Mouse (Mus musculus) megakaryocyte progenitor cell, adult 5-6 weeks (primary cell): Measurements from ENCODE around the gene Abcc8. TPM values are rescaled to one million over a fixed set of nuclear protein-coding genes. Genes with fewer than 3 reads are reported as not detected.
A peak's percentile ranks its signal among the peaks of the same experiment; 100 is the strongest.
"Not testable (repeated sequence)": the region's sequence is repeated elsewhere in the genome, so short reads cannot be mapped to it uniquely, and the experiment has no call there.

Experiments used
- ATAC-seq: replicated peaks from 2 replicates; pipeline ENCODE4 v1.8.0; 2016; ENCODE audit warnings: mild to moderate bottlenecking, moderate TSS enrichment, inconsistent platforms; ENCODE audit not compliant: poor library complexity
- total RNA-seq, 2 experiments: library from RNA; stranded (forward) in 1 of 2; stranded (reverse) in 1 of 2; fragments of 157-497, 149-512 nt in 1 of 2; fragments of 200-1000 nt in 1 of 2; gene quantifications; 2 replicates each; pipeline versions ENCODE4 v1.2.3 to v1.2.4; 2015 to 2017

Gene Abcc8
- total RNA-seq (2015) = not detected in 2 replicates
- not detected in 2 replicates for total RNA-seq (2017)

DNA sequence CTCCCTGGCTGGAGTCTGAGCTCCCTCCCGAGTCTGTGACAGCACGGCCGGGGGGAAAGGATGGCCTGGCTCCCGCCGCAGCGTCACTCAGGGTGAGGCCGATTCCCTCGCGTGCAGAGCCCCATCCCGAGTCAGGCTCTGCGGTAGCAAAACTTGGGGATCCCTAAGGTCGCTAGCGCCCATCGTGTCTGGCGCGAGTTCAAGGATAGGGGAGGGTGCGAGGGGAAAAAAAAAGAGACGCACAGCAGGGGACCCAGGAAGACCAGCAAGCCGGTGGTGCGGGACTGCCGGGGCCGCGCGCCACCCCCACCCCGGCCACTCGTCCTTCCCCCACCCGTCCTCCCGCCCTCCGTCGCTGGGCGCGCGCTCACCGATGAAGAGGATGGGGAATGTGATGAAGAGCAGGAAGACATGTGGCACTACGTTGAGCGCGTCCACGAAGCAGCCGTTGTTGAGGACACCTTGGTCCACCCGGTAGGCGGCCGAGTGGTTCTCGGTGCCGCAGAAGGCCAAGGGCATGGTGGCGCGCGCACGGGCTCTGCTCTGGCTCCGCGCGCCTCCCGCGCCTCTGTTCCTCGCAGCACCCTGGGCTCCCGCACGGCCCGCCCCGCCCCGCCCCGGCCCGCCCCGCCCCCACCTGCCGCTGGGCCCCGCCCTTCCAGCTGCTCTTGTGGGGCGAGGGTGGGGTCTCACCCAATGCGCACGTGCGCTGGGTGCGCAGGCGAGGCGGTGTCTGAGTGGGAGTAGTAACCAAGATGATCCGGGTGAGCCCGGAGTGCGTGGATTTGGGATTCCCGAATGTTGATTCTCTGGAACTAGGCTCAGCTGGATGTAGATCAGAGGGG is at the start of gene Abcc8:
TSS of gene Abcc8 (minus strand) at position 603 of the 845 bp plus-strand sequence.
- ATAC-seq = no peak

DNA sequence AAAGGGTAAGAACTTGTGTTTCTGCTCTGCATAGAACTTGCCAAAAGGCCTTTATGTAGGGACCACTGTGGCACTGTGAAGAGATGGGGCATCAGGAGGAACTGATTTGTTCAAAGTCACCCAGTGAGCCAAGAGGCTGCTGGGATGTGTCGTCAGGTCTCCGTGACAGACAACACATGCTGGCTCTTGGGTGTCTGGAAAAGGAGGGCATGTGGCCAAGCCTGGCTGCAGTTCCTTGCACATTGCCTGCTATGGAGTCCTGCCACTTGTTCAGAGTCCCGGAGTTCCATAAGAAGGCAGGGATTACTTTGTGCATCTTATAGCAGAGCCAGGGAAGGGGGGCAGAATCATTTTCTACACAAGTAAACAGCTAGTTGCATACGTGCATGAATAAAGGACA is 47.1 kb upstream of the Abcc8 start:
- ATAC-seq = no peak

DNA sequence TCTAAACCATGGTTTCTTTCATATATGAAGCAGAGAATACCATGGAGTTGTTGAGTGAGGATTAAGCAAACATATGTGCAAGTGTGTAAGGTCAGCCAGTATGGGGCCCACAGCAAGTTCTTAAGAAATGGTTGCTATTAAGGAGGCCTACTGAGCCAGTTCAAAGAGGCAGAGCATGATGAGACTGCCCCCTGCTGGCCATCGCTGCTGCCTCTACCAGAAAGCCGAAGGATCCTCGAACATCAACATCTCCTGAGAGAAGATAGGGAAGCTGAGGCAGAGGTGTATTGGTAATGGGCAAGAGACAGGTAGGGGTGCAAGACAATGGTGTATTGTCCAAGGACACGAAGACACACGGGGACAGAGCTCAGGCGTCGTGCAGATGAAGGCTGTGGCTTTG is 46.4 kb upstream of the Abcc8 start:
- 0 out of 2 replicates have a peak, but pooled peaks have one; percentile 50 for ATAC-seq

DNA sequence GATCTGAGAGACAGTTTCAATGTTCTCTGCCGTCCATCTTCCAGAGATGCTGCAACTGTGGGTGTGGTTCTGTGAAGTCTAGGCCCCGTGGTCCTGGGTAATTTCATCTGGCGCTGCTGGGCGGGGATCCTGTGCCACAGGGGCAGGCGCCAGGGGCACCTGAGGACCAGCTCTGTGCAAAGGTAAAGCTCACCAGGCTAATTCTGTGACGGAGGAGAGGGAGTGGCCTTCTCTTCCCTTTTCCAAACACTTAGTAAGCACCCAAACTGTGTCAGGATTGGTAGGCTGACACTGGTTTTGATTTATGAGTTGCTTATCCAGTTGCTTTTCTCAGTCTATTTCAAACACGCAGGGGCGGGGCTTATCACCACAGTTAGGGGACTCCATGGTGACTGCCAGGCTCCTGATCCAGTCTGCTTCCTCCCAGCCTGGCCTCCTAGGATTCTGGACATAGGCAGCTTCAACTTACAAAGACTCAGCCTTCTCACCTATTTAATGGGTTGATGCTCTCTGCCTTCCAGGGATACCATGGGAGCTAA is 40.8 kb upstream of the Abcc8 start:
- ATAC-seq = no peak

DNA sequence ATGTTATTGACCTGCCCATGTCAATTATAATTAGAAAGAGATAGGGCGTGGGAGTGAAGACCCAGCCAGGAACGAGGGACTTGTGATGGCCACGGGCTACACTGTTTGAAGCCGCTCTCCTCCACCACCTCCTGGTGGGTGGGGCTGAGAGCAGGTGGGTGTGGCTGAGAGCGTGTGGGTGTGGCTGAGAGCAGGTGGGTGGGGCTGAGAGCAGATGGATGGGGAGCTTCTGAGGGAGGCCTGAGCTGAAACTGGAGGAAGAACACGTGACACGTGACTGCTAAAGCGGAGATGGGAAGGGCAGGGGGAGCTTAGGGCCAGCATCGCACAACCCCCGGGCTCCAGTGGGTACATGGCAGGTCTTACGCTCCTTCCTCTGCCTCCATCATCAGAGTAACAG is 38.6 kb upstream of the Abcc8 start:
- peak; percentile 92 for ATAC-seq

DNA sequence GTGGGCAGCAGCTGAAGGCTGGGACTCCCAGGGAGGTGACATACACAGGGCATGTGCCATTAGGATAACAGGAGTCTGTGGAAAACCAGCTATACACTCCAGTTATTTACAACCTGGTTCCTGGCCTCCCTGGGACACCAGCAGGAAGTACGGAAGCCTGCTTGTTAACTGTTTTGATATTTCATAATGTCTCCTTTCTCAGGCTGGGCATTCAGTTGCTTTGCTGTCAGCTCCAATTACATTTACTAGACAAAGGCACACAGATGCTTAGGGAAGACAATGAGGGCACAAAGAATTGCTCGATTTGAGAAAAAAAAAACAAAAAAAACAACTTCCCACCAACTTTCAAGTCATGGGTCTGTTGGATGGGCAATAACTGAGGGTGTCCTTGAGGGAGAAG is 36.6 kb upstream of the Abcc8 start:
- no peak for ATAC-seq

DNA sequence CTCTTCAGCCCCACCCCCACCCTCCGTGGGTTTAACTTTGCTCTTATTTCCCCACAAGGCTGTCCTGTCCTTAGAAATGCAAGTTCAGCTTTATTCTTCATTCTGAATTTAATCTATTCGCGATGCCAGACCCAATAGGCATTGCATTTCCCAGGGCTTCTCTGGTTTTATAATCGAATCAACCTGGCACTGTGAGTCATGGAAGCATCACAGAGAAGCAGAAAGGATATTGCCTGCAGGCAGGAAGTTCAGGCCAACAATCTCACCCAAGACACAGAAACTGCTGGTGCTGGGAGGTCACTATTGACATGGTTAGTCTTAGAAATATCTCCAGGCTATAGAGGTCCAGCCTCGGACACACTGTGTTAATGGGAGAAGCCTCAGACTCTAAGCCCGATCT is 30.4 kb upstream of the Abcc8 start:
- ATAC-seq = no peak

DNA sequence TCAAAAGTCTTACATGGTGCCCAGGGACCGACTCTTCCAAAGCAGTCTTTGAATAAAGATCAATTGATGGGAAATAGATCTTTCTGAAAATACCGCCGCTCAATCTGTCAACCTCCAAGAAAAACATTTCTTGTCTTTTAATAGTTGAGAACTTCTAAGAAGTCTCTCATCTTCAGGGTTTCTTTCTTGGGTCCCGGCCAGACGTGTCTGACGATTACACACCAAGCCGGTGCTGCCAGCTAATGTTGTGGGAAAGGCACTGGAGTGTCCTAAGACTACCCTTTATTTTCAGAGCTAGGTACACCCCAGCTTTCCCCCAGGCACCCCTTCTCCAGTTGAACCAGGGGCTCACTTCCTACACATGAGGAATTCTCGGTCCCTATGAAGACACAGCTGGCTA is 28.3 kb upstream of the Abcc8 start:
- no peak for ATAC-seq

DNA sequence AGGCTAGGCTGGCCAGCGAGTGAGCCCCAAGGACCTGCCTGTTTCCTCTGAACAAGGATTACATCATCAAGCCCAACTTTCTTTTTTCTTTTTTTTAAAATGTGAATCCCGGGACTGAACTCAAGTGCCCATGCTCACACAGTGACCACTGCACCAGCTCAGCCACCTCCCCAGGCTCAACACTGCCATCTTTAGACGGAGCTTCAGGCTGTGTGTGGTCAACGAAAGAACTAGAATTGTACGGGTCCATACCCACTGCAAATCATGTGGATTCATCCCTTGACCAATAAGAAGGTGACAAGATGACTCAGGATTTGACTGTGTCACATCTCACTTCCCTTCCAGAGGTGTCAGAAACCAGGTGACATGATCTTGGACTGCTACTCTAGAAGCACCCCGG is 24.9 kb upstream of the Abcc8 start:
- no peak for ATAC-seq

DNA sequence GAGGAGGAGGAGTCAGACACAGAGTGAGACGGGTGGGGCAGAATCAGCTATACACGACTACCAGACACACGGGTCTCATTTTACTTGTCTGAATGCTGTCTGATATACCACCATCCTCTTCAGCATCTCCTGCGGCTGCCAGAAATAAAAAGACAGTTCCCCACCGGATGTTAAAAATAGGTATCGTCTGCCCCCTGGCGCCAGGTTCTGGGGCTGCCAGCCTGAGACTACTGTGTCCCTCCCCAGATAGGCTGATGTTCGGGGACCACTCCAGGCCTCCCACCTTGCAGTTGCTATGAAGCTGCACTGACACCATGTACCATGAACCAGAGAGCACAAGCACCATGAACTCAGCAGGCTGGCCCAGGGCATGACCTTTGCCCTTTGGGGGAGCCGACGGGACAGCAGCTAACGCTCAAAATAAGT is 24.2 kb upstream of the Abcc8 start:
- peak; percentile 48; the same call in 1 of the 2 replicates for ATAC-seq

DNA sequence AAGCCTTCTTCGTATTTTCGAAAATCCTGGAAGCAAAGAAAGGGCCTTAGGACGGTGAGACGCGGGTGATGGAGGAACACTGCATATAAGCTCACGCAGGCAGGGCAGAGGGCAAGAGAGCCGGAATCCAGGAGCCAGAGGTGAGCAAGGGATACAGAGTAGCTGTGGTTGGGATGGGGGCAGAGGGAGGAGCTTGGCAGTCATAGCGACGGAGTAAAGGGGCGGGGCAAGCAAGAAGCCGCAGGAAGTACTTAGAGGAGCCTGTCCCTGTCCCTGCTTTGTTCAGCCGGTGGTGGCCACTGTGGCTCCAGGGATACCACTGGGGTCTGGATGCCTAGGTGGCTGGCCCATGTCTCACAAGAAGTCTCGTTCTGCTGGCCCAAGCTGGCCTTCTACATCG is 21.8 kb upstream of the Abcc8 start:
- ATAC-seq = no peak

DNA sequence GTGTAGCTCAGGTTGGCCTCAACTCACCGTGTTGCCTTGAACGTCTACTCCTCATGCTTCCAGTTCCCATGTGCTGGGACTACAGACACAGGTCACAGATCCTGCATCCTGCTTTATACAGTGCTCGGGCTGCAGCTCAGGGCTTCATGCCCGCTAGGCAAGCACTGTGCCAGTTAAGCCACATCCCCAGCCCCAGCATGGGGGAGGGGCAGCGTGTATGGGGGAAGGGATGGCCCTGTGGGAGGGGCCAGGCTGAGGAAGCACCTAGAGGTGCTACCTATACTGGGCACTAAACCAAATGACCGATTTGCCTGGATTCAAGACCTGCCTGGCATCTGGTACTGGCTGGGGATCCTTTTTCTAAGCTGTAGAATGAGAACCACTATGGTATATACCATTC is 20.2 kb upstream of the Abcc8 start:
- ATAC-seq = no peak

DNA sequence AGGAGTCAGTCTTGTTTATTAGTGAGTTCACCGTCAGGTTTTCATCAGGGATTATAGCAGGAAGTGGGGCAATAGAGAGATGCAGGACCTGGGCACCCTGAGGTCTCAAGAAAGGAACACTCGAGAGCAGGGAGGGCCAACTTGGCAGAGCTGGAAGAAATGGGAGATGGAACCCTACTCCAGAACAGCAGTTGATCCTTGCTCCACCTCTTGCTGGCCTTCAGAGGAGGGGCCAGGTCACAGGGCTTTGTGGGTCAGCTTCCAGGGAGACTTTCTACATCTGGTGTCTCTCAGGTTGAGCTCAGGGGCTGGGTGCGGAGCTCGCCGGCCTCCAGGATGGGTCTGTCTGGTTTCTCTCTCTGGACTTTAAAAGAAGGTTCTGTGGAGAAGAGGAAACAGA is 15.5 kb upstream of the Abcc8 start:
- no peak for ATAC-seq

DNA sequence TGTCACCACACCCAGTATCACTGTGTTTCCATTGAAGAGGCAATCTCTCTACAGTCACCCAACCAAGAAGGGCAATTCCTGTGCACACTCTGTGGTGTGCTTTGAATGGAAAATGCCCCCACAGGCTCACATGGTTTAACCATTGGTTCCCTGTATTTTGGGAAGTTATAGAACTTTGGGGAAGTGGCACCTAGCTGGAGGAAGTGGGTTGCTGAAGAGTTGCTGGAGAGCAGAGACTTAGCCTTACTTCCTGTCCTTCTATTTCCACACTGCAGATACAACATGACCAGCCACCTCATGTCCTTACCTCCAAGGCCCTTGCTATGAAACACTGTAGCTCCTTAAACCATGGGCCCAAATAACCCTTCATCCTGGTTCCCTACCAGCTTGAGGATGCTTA is 4.4 kb upstream of the Abcc8 start:
- ATAC-seq = peak; percentile 73

DNA sequence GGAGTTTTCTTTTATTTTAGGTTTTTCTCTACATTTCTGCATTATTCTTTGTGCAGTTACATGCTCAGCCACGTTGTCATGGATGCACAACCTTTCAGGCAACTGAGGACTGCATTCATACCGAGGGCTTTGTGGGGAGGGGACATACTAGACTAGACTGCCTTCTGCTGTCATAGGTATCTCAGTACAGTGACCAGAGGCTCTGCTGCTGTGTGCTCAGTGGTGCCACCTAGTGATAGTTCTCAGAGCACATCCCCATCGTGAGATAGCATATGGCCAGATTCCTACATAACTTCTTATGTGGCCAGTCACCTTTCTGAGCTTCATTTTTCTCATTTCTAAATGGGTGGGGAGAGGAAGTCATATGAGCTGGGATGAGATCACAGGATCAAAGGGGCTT is 1.8 kb upstream of the Abcc8 start:
- peak; percentile 72 for ATAC-seq

DNA sequence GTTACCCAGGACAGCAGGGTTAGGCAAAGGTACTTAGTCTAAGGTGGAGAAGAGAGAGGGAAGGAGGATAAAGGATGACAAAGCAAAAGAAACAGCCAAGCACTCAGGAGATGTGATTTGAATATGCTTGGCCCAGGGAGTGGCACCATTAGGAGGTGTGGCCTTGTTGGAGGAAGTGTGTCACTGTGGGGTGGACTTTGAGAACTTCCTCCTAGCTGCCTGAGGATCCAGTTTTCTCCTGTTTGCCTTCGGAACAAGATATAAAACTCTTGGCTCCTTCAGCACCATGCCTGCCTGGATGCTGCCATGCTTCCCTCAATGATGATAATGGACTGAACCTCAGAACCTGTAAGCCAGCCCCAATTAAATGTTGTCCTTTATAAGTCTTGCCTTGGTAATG is 10.9 kb downstream of the Abcc8 start:
- ATAC-seq = not testable (repeated sequence)

DNA sequence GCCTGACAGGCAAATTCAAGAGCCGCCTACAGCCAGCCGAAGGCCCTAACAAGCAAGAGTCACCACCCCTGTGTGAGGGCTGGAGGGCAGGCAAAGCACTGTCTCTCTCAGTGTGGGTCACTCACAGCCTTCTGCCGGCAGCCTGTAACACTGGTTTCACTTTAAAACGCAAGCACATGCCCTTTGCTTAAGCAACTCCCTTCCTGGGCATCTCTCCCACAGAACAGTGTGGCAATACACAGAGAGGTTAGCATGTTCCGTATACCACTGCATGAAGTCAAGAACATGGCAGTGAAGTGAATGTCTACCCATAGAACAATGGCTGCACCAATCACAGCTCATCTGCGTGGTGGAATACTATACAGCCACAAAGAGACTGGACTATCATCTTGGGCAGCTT is 11.4 kb downstream of the Abcc8 start:
- peak; percentile 48 for ATAC-seq

DNA sequence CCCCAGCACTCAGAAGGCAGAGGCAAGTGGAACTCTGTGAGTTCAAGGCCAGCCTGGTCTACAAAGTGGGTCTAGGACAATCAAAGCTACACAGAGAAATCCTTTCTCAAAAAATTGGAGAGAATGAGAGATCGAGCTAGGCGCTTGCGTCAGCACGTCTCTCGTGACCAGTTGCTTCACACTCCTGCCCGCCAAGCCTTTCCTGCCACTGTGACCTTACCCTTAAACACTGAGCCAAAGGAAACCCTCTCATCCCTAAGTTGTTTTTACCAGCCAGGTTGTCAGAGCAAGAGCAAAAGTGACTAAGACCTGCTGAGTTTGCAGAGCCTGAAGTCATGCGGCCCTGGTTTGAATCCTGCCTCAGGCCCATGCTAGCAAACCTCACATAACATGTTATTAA is 11.9 kb downstream of the Abcc8 start:
- no peak for ATAC-seq

DNA sequence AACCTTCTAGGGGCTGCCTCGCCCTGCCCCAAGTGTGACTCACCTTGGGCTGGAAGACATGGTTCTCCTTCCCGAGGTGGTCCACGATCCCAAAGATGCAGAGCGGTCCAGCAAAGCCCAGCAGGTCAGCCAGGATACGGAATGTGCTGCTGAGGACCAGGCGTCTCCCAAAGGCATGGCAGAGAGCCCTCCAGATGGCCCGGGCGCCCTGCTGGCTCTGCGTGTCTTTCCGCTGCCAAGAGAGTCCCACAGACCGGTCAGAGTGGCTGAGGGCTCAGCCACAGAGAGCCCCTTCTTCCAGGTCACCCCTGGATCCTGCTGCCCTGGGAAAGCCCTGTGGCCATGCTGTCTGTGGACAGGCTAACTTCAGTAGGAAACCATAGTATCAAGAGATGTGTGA is 14.0 kb downstream of the Abcc8 start:
- no peak for ATAC-seq

DNA sequence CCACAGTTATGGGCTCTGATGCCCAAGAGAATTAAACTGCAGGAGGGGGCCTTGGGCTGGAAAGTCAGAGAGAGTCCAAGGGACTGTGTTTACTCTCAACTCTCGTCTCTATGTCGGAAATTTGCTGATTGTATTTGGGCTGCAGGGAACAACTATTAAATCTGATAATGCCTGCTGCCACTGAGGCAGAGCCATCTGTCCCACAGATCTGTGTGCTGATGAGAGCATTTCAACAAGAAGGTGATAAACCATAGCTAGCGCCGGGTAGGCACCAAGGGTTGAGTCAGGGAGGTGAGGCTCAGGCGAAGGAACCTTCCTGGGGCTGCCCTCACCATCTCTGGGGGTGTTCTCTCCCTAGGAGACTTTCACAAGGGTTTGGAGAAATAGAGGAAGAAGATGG is 17.1 kb downstream of the Abcc8 start:
- no peak for ATAC-seq

DNA sequence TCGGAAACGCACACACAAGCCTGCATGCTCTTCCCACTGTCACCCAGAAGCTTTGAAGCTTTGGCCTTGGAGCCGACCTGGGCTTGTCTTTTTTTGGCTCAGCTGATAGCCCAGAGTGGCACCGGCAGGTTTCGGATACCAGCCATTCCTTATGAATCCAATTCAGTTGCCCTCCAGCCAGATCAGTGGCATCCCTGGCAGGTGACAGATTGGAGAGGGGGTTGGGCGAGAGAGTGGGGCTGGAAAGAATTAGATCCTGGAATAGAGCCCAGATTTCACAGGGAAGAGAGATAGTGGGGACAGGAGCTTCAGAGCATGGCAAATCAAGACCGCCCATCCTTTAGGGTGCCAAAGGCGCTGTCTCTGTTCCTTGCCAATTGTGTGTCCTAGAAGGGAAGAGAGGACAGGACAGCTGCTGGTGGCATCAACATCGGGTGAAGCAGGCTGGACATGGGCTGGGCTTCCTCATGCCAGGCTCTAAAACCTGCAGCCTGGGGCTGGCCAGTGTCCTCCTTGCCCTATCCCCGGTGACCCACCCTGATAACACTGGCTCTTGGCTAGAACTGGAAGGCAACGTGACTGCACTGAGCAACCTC is 17.6 kb downstream of the Abcc8 start:
- ATAC-seq = no peak

DNA sequence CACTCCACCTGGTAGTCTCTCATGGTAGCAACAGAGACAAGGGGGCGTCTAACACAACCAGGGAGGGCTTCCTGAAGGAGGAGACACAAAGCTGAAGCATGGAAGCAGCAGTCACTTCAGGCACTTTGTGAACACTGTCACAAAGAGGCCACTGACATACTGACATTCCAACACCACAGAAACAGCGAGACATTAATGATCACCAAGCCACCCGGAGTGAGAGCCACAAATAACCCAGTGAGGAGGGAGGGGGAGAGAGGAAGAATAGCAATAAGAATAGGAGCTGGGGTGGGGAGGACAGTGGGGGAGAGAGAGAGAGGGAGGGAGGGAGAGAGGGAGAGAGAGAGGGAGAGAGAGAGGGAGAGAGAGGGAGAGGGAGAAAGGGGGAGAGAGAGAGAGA is 18.2 kb downstream of the Abcc8 start:
- no peak for ATAC-seq
